Mouse (Mus musculus) liver, embryonic 14.5 days (tissue): Measurements from ENCODE around the gene E2f6.

Experiments used
- CTCF ChIP-seq: IDR thresholded peaks from 2 replicates; pipeline ENCODE4 v1.5.1; 2016; ENCODE audit warnings: antibody characterized with exemption, low read depth, control low read depth
- EP300 ChIP-seq: IDR thresholded peaks from 2 replicates; pipeline ENCODE4 v1.6.1; 2016; ENCODE audit warnings: antibody characterized with exemption, low read depth

GRCm38 (mm10) chr12:16875269-16875668, 64.5 kb downstream of the E2f6 start:
- no peak for TF ChIP-seq CTCF
- no peak for TF ChIP-seq EP300
